Mouse (Mus musculus) stomach, embryonic 16.5 days (tissue): ENCODE measurements around the gene Hadha. TPM values are rescaled to one million over a fixed set of nuclear protein-coding genes. Genes with fewer than 3 reads are reported as not detected.

Experiments used
- ATAC-seq: fragments of 200-750 bp; cut with Nextera tagmentation; 2 replicates; pipeline ENCODE4 v1.8.0; 2017; ENCODE audit warnings: moderate number of reproducible peaks, moderate TSS enrichment; ENCODE audit not compliant: insufficient read depth, low FRiP score
- H3K27ac ChIP-seq: fragments of 300-500 bp; sonication (generic); 2 replicates; pipeline ENCODE4 v1.5.1; 2014; ENCODE audit warnings: low read length
- H3K27me3 ChIP-seq: fragments of 300-500 bp; sonication (generic); 2 replicates; pipeline ENCODE4 v1.6.1; 2014; ENCODE audit warnings: low read length, control low read depth, mixed read lengths; ENCODE audit not compliant: control insufficient read depth, insufficient read depth
- H3K36me3 ChIP-seq: fragments of 300-500 bp; sonication (generic); 2 replicates; pipeline ENCODE4 v1.6.1; 2014; ENCODE audit warnings: low read length; ENCODE audit not compliant: control insufficient read depth, insufficient read depth
- H3K4me1 ChIP-seq: fragments of 300-500 bp; sonication (generic); 2 replicates; pipeline ENCODE4 v1.6.1; 2014; ENCODE audit warnings: low read length, control low read depth, mixed read lengths; ENCODE audit not compliant: control insufficient read depth, insufficient read depth
- H3K4me2 ChIP-seq: fragments of 300-500 bp; sonication (generic); 2 replicates; pipeline ENCODE4 v1.6.1; 2014; ENCODE audit warnings: low read depth, low read length, mixed read lengths
- H3K4me3 ChIP-seq: fragments of 300-500 bp; sonication (generic); replicated peaks from 2 replicates; pipeline ENCODE4 v1.5.1; 2014; ENCODE audit warnings: mild to moderate bottlenecking, low read length
- H3K9ac ChIP-seq: fragments of 300-500 bp; sonication (generic); 2 replicates; pipeline ENCODE4 v1.6.1; 2014; ENCODE audit warnings: low read length
- H3K9me3 ChIP-seq: fragments of 300-500 bp; sonication (generic); replicated peaks from 2 replicates; pipeline ENCODE4 v1.6.1; 2016; ENCODE audit warnings: low read length, control low read depth; ENCODE audit not compliant: control insufficient read depth
- whole genome bisulfite sequencing: fragments of 180-500 bp; shearing (Covaris S2); extraction: QIAGEN DNeasy Blood & Tissue Kit; methylation state at CpG from one replicate; pipeline ENCODE4 v1.1.7; 2014; 5-methylcytosine and 5-hydroxymethylcytosine counted together
- polyA plus RNA-seq: library from polyadenylated mRNA; unstranded; fragments of >200 nt; fragmentation: Nextera tagmentation; extraction: Ambion mirVana; gene quantifications from 2 replicates; pipeline ENCODE4 v1.2.1, GENCODE M21; 2015

The Hadha gene
- polyA plus RNA-seq, 1 experiment from 2014 or later, result 174 TPM

DNA sequence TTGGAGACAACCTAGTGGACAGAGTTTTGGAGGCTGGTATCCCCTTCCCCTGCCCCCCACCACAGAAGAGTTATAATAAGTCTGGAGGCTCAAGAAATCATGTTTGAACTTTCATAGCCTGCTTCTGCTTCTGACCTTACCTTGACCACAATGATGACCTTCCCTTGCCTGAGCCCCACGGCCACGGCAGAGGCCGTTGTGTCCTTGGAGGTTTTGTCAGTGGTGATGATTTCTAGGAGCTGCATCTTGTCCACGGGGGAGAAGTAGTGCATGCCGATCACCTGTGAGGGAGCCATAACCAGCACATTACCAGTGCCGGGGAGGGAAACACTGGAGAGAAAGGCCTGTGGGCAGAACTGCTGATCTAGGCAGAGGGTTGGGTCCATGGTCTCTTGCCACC lies 32.5 kb downstream of the Hadha start:
- no peaks in the 10 kb centered on the region for H3K9me3 ChIP-seq
- no peak for ATAC-seq
- H3K27me3 ChIP-seq, result no peaks in the 10 kb centered on the region
- no peak overlapping the region for H3K27ac ChIP-seq
- peaks cover 21% of the 10 kb centered on the region for H3K36me3 ChIP-seq
- no peak overlapping the region for H3K4me2 ChIP-seq
- no peak overlapping the region for H3K4me3 ChIP-seq
- no peak overlapping the region for H3K9ac ChIP-seq
- no peaks in the 10 kb centered on the region for H3K4me1 ChIP-seq
- WGBS, result 91% methylated on average over 6 of the region's 6 CpGs

DNA sequence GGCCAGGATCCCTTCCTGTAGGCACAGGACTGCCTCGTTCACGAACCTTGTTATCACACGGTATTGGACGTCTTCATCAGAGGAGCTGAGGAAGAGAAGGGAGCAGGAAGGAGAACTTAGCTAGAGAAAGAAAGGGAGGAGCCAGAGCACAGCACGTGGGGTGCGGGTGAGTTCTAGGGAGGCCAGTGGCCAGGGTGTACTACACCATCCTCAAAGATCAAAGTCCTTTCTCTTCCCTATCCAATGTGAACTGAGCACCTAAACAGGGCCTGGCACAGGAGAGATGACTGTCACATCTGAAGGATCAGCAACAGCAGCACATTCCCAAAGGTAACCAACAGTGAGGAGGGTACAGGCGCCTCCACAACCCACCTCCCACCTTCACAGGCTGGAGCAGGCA lies 34.9 kb downstream of the Hadha start:
- H3K9ac ChIP-seq, result no peak overlapping the region
- no peak overlapping the region for H3K4me3 ChIP-seq
- peaks cover 20% of the 10 kb centered on the region for H3K36me3 ChIP-seq
- H3K27ac ChIP-seq, result no peak overlapping the region
- H3K27me3 ChIP-seq, result 0 out of 2 replicates have a peak, but pooled peaks cover 3% of the 10 kb centered on the region
- no peaks in the 10 kb centered on the region for H3K4me1 ChIP-seq
- no peak overlapping the region for H3K4me2 ChIP-seq
- H3K9me3 ChIP-seq, result no peaks in the 10 kb centered on the region
- WGBS, result 89% methylated on average over 7 of the region's 7 CpGs
- ATAC-seq, result no peak

DNA sequence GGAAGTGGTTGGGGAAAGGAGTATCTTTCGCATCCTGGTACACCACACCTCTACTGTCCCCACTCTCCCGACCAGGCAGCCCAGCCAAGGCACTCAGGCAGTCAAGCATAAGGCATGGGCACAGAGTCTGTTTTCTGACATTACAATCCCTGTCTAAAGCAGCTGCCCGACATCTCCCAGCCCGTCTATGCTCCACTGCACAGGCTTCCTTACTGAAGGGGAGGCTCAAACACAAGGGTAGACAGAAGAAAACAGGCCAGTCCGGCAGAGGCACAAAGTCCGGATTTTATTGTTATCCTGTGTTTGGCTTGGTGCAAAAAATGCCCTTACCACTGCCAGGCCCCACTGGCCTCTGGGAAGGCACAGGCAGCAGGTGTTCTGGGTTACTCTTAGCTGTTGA lies 35.8 kb downstream of the Hadha start:
- Histone ChIP-seq H3K27ac (no peak overlapping the region), H3K4me1 (0 out of 2 replicates have a peak, but pooled peaks cover 5% of the 10 kb centered on the region), H3K27me3 (0 out of 2 replicates have a peak, but pooled peaks cover 3% of the 10 kb centered on the region), H3K4me3 (no peak overlapping the region), H3K4me2 (no peak overlapping the region), H3K9ac (no peak overlapping the region), H3K36me3 (peaks cover 17% of the 10 kb centered on the region; the same call in 1 of the 2 replicates), H3K9me3 (no peaks in the 10 kb centered on the region)
- no peak for ATAC-seq
- 89% methylated on average over 6 of the region's 6 CpGs for WGBS

DNA sequence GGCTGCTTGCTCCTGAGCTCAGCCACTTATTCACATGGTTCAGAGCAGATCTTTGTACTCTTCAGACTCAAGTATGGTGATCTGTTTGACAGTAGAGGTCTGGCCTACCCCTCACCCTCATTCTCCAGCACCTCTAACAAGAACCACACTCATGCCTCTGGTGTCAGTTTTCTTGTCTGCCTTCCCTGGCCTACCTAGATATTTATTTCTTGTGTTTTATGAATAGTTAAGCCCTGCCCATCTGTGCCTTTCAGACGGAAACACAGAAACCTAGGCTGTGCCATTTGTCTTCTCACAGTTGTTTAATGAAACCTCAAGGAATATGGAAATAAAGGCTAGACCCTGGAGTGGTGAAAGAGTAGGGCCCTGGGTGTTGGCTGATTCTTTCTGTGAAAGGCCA lies 36.9 kb downstream of the Hadha start:
- Histone ChIP-seq H3K4me1 (peaks cover 5% of the 10 kb centered on the region; the same call in 1 of the 2 replicates), H3K4me2 (no peak overlapping the region), H3K9ac (no peak overlapping the region), H3K27me3 (peaks cover 13% of the 10 kb centered on the region; the same call in 1 of the 2 replicates), H3K27ac (no peak overlapping the region), H3K4me3 (no peak overlapping the region), H3K9me3 (no peaks in the 10 kb centered on the region), H3K36me3 (peaks cover 13% of the 10 kb centered on the region; the same call in 1 of the 2 replicates)
- no peak for ATAC-seq
- WGBS, result 74% methylated on average over 1 of the region's 1 CpGs

DNA sequence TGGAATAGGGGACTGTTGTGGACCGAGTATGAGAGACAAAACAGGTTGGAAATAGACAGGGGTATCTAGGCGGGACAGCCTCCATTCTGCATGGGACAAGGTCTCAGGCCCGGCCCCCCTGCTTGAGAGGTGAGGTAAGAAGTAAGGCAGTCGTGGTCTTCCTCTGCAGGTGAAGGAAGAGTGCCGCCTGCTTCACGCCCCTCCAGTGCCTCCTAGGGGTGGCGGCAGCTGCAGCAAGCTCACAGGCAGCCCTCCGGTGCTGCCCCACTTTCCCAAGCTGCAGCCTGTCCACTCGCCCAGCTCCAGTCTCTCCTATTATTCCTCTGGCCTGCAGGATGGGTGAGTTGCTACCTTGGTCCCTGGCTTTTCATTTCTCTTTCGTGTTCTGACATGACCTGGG lies 39.2 kb downstream of the Hadha start:
- Histone ChIP-seq H3K36me3 (peaks cover 3% of the 10 kb centered on the region; the same call in 1 of the 2 replicates), H3K27me3 (peaks cover 23% of the 10 kb centered on the region), H3K4me2 (no peak overlapping the region), H3K4me3 (no peak overlapping the region), H3K27ac (no peak overlapping the region), H3K9ac (no peak overlapping the region), H3K9me3 (no peaks in the 10 kb centered on the region), H3K4me1 (peaks cover 14% of the 10 kb centered on the region)
- WGBS, result 33% methylated on average over 10 of the region's 10 CpGs
- ATAC-seq, result no peak

DNA sequence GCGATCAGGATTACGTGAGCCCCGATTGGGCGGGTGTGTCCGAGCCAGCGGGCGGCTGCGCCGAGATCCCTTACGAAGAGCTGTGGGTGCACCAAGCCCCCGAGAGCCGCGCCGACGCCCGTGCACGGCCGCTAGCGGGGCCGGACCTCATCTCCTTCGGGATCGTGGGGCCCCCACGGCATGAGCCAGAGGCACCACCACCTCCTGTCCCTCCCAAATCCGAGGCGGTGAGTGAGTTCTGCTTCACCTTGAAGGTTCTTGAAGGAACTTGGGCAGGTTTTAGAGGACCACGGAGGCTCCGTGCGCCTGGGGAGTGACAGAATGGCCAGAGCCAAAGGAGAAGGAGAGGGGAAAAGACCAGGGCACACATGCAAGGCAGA lies 40.2 kb downstream of the Hadha start:
- H3K4me1 ChIP-seq, result peaks cover 17% of the 10 kb centered on the region
- peak overlapping the region; percentile 74 for H3K9ac ChIP-seq
- WGBS, result 2% methylated on average over 28 of the region's 28 CpGs
- peak overlapping the region; percentile 92 for H3K4me2 ChIP-seq
- H3K27me3 ChIP-seq, result peaks cover 23% of the 10 kb centered on the region
- peak overlapping the region; percentile 54 for H3K4me3 ChIP-seq
- ATAC-seq, result 0 out of 2 replicates have a peak, but pooled peaks have one; percentile 2
- no peaks in the 10 kb centered on the region; the same call in 1 of the 2 replicates for H3K36me3 ChIP-seq
- no peaks in the 10 kb centered on the region for H3K9me3 ChIP-seq
- H3K27ac ChIP-seq, result no peak overlapping the region

DNA sequence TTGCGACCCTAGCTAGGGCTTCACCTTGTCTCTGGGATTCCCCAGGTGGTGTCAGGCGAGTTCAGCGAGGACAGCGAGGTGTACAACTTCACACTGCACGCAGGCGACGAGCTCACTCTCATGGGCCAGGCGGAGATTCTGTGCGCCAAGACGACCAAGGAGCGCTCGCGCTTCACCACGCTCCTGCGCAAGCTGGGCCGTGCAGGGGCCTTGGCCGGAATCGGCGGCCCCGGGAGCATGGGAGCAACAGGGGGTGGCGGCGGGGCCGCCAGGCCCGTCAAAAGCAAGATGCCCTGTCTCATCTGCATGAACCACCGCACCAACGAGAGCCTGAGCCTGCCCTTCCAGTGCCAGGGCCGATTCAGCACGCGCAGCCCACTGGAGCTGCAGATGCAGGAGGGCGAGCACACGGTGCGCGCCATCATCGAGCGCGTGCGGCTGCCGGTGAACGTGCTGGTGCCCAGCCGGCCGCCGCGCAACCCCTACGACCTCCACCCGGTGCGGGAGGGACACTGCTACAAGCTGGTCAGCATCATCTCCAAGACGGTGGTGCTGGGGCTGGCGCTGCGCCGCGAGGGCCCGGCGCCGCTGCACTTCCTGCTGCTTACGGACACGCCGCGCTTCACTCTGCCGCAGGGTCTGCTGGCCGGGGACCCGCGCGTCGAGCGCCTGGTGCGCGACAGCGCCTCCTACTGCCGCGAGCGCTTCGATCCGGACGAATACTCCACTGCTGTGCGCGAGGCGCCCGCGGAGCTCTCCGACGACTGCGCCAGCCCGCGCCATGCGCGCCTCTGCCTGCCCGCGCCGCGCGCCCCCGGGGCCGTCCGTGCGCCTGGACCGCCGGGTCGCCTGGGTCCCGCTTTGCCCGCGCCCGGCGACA lies 40.8 kb downstream of the Hadha start:
- Histone ChIP-seq H3K9me3 (no peaks in the 10 kb centered on the region), H3K4me3 (peak overlapping the region; percentile 54), H3K27ac (no peak overlapping the region), H3K36me3 (no peaks in the 10 kb centered on the region), H3K4me1 (peaks cover 17% of the 10 kb centered on the region), H3K27me3 (peaks cover 23% of the 10 kb centered on the region), H3K4me2 (peak overlapping the region; percentile 92), H3K9ac (peak overlapping the region; percentile 74)
- peak; percentile 81 for ATAC-seq
- WGBS, result under 1% methylated on average over 103 of the region's 103 CpGs

DNA sequence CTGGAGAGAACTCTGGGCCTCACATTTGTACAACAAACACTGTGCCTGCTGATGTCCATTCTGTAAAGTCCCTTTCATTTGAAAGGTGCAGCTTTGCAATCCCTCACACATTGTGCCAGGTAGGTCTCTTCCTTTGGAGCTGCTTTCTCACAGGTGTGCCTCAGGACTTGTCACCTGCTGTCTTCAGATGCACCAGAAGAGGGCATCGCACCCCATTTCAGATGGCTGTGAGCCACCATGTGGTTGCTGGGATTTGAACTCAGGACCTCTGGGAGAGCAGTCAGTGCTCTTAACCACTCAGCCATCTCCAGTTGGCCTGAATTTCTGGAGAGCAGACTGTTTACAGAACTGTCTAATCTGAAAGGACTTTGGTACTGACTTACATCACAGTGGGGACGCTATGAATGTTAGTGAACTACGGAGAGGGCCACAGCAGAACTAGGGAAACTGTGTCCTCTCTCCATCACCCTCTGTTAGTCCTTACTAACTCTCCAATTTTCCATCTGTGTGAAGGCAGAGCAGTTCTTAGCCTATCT lies 42.4 kb downstream of the Hadha start:
- WGBS, result 77% methylated on average over 3 of the region's 3 CpGs
- no peaks in the 10 kb centered on the region for H3K9me3 ChIP-seq
- H3K4me2 ChIP-seq, result no peak overlapping the region
- no peak overlapping the region for H3K27ac ChIP-seq
- H3K4me1 ChIP-seq, result peaks cover 17% of the 10 kb centered on the region
- ATAC-seq, result no peak
- H3K9ac ChIP-seq, result no peak overlapping the region
- no peak overlapping the region for H3K4me3 ChIP-seq
- no peaks in the 10 kb centered on the region for H3K36me3 ChIP-seq
- peaks cover 23% of the 10 kb centered on the region for H3K27me3 ChIP-seq

DNA sequence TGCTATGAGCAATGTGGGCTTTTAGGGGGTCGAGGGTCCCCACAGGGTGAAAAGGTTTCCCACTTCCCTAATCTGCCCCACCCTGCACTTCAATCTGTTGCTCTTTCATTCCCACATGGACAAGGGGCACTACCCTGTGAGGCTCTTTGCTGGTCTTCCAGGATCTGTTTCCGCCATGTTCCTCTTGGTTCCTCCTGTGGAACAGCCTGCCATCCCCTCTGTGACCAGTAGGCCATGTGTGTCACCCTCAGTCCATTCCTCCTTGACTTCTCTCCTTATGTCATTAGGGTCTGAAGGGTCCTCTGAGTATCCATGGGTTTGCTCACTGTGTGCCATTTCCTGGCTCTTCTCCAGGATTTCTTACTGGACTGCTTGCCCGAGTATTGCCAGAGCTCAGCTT lies 43.2 kb downstream of the Hadha start:
- 68% methylated on average over 3 of the region's 3 CpGs for WGBS
- Histone ChIP-seq H3K4me2 (no peak overlapping the region), H3K4me3 (no peak overlapping the region), H3K27ac (no peak overlapping the region), H3K27me3 (peaks cover 23% of the 10 kb centered on the region), H3K36me3 (no peaks in the 10 kb centered on the region), H3K9ac (no peak overlapping the region), H3K9me3 (no peaks in the 10 kb centered on the region), H3K4me1 (peaks cover 17% of the 10 kb centered on the region)
- no peak for ATAC-seq
